Mouse (Mus musculus) C2C12 (cell line): ENCODE measurements around the gene Gli2. TPM values are rescaled to one million over a fixed set of nuclear protein-coding genes. Genes with fewer than 3 reads are reported as not detected.

ENCODE experiments used
- H3K27me3 ChIP-seq: one replicate; pipeline ENCODE4 v1.6.1; 2011; ENCODE audit not compliant: control insufficient read depth, insufficient read depth, insufficient read length
- H3K36me3 ChIP-seq: one replicate; pipeline ENCODE4 v1.6.1; 2011; ENCODE audit not compliant: control insufficient read depth, insufficient read depth
- H3K4me3 ChIP-seq: one replicate; pipeline ENCODE4 v1.5.1; 2011; ENCODE audit warnings: mild to moderate bottlenecking, control low read depth; ENCODE audit not compliant: poor library complexity, insufficient read depth, severe bottlenecking
- H3K79me2 ChIP-seq: one replicate; pipeline ENCODE4 v1.6.1; 2011; ENCODE audit not compliant: control insufficient read depth, insufficient read depth
- H3K79me3 ChIP-seq: one replicate; pipeline ENCODE4 v1.6.1; 2011; ENCODE audit warnings: low read depth, control low read depth
- H3ac ChIP-seq: one replicate; pipeline ENCODE3; 2011; ENCODE audit warnings: low read depth; ENCODE audit not compliant: control insufficient read depth, insufficient read length
- CEBPB ChIP-seq: IDR thresholded peaks from one replicate; pipeline ENCODE4 v1.6.1; 2011; ENCODE audit warnings: low read depth, mild to moderate bottlenecking, control low read depth, moderate library complexity
- CTCF ChIP-seq: IDR thresholded peaks from one replicate; pipeline ENCODE4 v1.5.1; 2011; ENCODE audit not compliant: control insufficient read depth, insufficient read depth, insufficient read length
- FOSL1 ChIP-seq: IDR thresholded peaks from one replicate; pipeline ENCODE4 v1.8.0; 2011; ENCODE audit warnings: mild to moderate bottlenecking, low read length; ENCODE audit not compliant: poor library complexity, insufficient read depth, severe bottlenecking
- MAX ChIP-seq: IDR thresholded peaks from one replicate; pipeline ENCODE4 v1.6.1; 2011; ENCODE audit warnings: mild to moderate bottlenecking, control low read depth
- MYOD1 ChIP-seq: IDR thresholded peaks from one replicate; pipeline ENCODE4 v1.6.1; 2011; ENCODE audit warnings: low read depth; ENCODE audit not compliant: control insufficient read depth, insufficient read length
- MYOG ChIP-seq: IDR thresholded peaks from one replicate; pipeline ENCODE4 v1.6.1; 2011; ENCODE audit not compliant: control insufficient read depth, insufficient read length; ENCODE audit errors: extremely low read depth
- USF1 ChIP-seq: IDR thresholded peaks from one replicate; pipeline ENCODE4 v1.6.1; 2011; ENCODE audit warnings: low read depth, mild to moderate bottlenecking, control low read depth, moderate library complexity
- polyA plus RNA-seq: library from polyadenylated mRNA; unstranded; fragments of >200 nt; fragmentation: generic; extraction: Trizol; gene quantifications from one replicate; pipeline ENCODE4 v1.2.1, GENCODE M21; 2012; ENCODE audit warnings: missing spikeins

Gene Gli2
- polyA plus RNA-seq, 1 experiment, result 0.74 TPM

DNA sequence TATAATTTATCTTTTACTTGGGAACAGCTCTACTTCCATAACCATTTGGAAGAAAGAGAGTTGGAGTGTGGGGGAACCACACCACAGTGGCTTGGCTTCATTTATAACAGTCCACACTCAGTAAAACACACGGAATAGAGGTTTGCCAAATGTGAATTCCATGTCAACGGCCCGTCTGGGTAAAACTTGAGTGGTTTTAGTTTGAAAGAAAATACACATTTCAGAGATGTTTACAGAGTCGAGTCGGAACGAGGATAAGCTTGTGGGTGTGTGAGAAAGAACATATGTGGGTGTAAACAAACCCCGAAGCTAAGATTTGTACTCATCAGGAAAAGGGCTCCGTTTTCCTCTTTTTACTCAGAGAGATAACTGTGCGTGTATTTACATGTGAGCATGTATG, 145.8 kb downstream of the Gli2 start:
- no peak for TF ChIP-seq MAX
- TF ChIP-seq CEBPB, result no peak
- TF ChIP-seq CTCF, result no peak
- no peak for TF ChIP-seq FOSL1
- no peak for TF ChIP-seq USF1
- TF ChIP-seq MYOD1, result no peak
- no peak for TF ChIP-seq MYOG

DNA sequence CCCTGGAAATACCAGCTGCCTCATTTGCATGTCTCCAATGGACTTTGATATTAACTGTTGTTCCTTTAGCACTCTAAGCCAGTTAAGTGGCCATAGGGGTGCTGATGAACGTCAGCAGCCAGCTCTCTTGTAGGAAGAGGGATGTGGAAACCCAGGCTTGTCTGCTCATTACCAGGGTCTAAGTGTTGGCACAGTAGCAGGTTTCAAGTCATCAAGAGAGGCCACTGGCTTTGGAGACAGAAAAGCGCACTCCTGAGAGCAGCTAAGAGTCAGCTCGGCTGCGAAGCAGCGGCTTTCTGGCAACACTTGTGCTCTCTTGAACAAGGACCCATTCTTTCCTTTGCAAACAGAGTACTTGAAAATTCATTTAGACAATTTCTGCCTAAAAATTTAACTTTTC, 148.1 kb downstream of the Gli2 start:
- Histone ChIP-seq H3K27me3 (no peaks in the 10 kb centered on the region), H3ac (no peak overlapping the region), H3K4me3 (no peak overlapping the region), H3K36me3 (no peaks in the 10 kb centered on the region), H3K79me2 (no peaks in the 10 kb centered on the region), H3K79me3 (no peaks in the 10 kb centered on the region)
- no peak for TF ChIP-seq MAX
- TF ChIP-seq MYOD1, result no peak
- no peak for TF ChIP-seq CEBPB
- no peak for TF ChIP-seq MYOG
- TF ChIP-seq CTCF, result no peak
- no peak for TF ChIP-seq FOSL1
- TF ChIP-seq USF1, result no peak

More for the DNA sequence above, 145.8 kb downstream of the Gli2 start:
- Histone ChIP-seq H3K79me2 (no peaks in the 10 kb centered on the region), H3K4me3 (no peak overlapping the region), H3K79me3 (no peaks in the 10 kb centered on the region), H3ac (no peak overlapping the region), H3K27me3 (peaks cover 4% of the 10 kb centered on the region), H3K36me3 (no peaks in the 10 kb centered on the region)

DNA sequence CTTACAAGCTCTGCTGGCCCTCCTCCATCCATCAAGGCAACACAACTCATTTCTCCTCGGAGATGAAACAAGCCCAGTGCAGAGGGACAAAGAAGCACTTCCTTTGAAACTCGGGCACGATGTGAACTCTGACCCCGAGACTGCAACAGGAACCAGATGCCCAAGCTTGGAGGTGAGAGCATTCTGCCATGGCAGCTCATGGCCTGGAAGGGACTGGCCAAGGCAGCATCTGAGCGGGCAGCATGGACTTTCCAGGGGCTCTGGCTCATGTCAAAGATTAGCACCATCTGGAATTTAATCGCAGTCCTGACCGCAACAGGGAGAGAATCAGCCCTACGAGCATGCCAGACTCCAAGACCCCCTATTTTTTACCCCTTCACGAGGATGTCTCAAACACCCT, 148.5 kb downstream of the Gli2 start:
- no peak for TF ChIP-seq CTCF
- TF ChIP-seq MYOG, result no peak
- no peaks in the 10 kb centered on the region for H3K27me3 ChIP-seq
- H3K79me2 ChIP-seq, result no peaks in the 10 kb centered on the region
- H3ac ChIP-seq, result no peak overlapping the region
- no peaks in the 10 kb centered on the region for H3K36me3 ChIP-seq
- no peak overlapping the region for H3K4me3 ChIP-seq
- H3K79me3 ChIP-seq, result no peaks in the 10 kb centered on the region

- Histone ChIP-seq H3K79me3 (no peaks in the 10 kb centered on the region), H3K79me2 (no peaks in the 10 kb centered on the region), H3ac (no peak overlapping the region), H3K36me3 (no peaks in the 10 kb centered on the region), H3K4me3 (no peak overlapping the region), H3K27me3 (no peaks in the 10 kb centered on the region)
- no peak for TF ChIP-seq USF1
- no peak for TF ChIP-seq MYOD1
- TF ChIP-seq MAX, result no peak
Measured at GRCm38 (mm10) chr1:118904431-118904830, 149.0 kb downstream of the Gli2 start.

DNA sequence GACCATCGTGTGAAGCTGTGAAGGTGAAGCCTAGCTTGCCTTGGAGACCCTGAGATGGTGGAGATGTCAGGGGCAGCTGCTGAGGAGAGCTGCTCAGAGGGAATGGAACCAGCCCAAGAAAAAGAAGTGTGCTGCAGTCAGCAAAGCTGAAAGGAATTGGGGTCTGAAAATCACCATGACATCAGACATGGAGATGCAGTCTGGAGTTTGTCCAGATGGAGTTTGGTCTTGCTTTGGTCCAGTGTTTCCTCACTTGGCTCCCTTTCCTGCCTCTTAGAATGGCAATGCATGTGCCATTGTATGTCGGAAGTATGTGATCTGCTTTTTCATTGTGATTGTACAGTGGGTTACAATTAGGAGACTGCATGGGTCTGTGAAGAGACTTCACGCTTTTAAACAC, 149.7 kb downstream of the Gli2 start:
- no peak overlapping the region for H3ac ChIP-seq
- H3K4me3 ChIP-seq, result no peak overlapping the region
- TF ChIP-seq FOSL1 (no peak), CTCF (no peak), USF1 (no peak), CEBPB (no peak)
- no peaks in the 10 kb centered on the region for H3K36me3 ChIP-seq
- no peaks in the 10 kb centered on the region for H3K79me3 ChIP-seq
- no peaks in the 10 kb centered on the region for H3K79me2 ChIP-seq
- no peaks in the 10 kb centered on the region for H3K27me3 ChIP-seq

DNA sequence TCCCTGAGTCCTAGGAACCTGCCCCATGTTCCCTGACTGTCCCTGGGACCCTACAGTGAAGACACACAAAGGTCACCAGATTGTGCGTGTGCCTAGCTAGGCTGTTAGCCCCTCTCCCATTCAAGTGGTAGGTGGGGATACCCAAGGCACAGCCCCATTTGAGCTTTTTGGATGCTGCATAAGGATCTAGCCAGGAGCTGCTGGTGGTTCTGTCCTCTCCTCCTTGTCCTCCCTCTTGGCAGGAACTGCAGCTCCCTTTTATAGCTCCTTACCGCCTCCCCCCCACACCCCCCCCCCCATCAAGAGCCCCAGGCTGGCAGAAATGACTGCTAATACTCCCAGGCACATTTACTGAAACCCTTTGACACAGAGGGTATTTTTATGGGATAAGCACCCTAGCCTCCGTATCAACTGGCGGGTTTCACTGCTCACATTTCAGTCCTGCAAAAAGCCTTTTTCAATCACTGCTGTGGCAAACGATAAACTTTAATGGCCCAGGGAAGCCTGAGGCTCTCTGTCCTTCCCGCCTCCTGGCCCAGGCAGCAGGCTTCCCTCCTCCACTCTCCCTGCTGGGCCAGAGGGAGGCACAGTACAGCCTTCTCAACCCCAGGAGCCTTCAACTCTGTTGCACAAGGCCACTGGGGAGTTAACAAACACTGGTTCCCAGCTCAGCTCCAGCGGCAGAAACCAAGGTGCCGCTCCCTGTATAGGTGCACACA, 151.4 kb downstream of the Gli2 start:
- no peaks in the 10 kb centered on the region for H3K79me2 ChIP-seq
- no peaks in the 10 kb centered on the region for H3K27me3 ChIP-seq
- H3ac ChIP-seq, result no peak overlapping the region
- TF ChIP-seq MYOD1, result no peak
- TF ChIP-seq MAX, result no peak
- TF ChIP-seq CEBPB, result no peak
- no peak for TF ChIP-seq MYOG
- no peak for TF ChIP-seq FOSL1
- no peak for TF ChIP-seq USF1
- TF ChIP-seq CTCF, result no peak
- H3K36me3 ChIP-seq, result no peaks in the 10 kb centered on the region
- no peaks in the 10 kb centered on the region for H3K79me3 ChIP-seq
- H3K4me3 ChIP-seq, result no peak overlapping the region
